Mouse (Mus musculus): ENCODE measurements around the gene Fam78a. TPM values are rescaled to one million over a fixed set of nuclear protein-coding genes. Genes with fewer than 3 reads are reported as not detected.

The Fam78a gene
- polyA plus RNA-seq, 1 experiment: 12.5 TPM

- no peak overlapping the region for H3K4me3 ChIP-seq (replicated peaks; ENCODE audit: control insufficient read depth, low read depth, low read length)
- no peak overlapping the region for H3K27ac ChIP-seq (ENCODE audit: control insufficient read depth, insufficient read depth, low read depth, low read length, poor library complexity)
Measured at GRCm38 (mm10) chr2:32008716-32009115, 75.9 kb downstream of the Fam78a start.

DNA sequence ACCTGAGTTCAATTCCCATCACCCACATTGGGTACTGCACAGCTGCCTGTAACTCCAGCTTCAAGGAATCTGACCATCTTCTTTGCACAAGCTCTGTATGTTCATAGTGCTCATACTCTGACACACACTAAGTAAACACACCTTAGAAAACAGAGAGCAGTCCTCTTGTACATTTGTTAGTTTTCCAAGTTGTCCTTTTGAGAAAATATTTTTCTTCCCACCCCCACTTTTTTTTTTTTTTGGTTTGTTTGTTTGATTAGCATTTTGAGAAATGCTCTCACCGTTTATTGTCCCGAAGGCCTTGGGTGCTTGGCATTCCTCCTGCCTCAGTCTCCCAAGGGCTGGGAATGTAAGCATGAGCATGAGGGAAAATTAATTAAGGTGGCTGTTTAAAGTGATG is 76.3 kb downstream of the Fam78a start:
- Histone ChIP-seq H3K27ac (ENCODE audit: control insufficient read depth, insufficient read depth, low read depth, low read length, poor library complexity) (no peak overlapping the region), H3K4me3 (replicated peaks; ENCODE audit: control insufficient read depth, low read depth, low read length) (no peak overlapping the region), H3K4me1 (ENCODE audit: control insufficient read depth, insufficient read depth, low read length) (no peaks in the 10 kb centered on the region; the same call in 1 of the 2 replicates)
- WGBS: 94% methylated on average over 2 of the region's 2 CpGs
- no peak for TF ChIP-seq POLR2A (IDR thresholded peaks at IDR 0.05; ENCODE audit: borderline replicate concordance, control insufficient read depth, low read depth, low read length)
- TF ChIP-seq CTCF (IDR thresholded peaks at IDR 0.05; ENCODE audit: control insufficient read depth, insufficient read depth, low read length): no peak

More at GRCm38 (mm10) chr2:32008716-32009115, 75.9 kb downstream of the Fam78a start:
- TF ChIP-seq CTCF (IDR thresholded peaks at IDR 0.05; ENCODE audit: control insufficient read depth, insufficient read depth, low read length) (no peak), POLR2A (IDR thresholded peaks at IDR 0.05; ENCODE audit: borderline replicate concordance, control insufficient read depth, low read depth, low read length) (no peak)
- WGBS: 81% methylated on average over 11 of the region's 11 CpGs
- no peaks in the 10 kb centered on the region; the same call in 1 of the 2 replicates for H3K4me1 ChIP-seq (ENCODE audit: control insufficient read depth, insufficient read depth, low read length)

Other genes with a start within 250 kb of the Fam78a start
- gene Fibcd1, start 238.9 kb downstream of the Fam78a start, polyA plus RNA-seq (2011; ENCODE audit: insufficient read depth, insufficient read length, low replicate concordance, missing spikeins): not detected in 2 replicates
- not detected in 2 replicates for gene Lamc3, start 197.6 kb downstream of the Fam78a start, polyA plus RNA-seq (2011; ENCODE audit: insufficient read depth, insufficient read length, low replicate concordance, missing spikeins)
- gene Aif1l, start 134.7 kb downstream of the Fam78a start, polyA plus RNA-seq (2011; ENCODE audit: insufficient read depth, insufficient read length, low replicate concordance, missing spikeins): 1.2 TPM in 1 of 2 replicates, not detected in the other
- gene Nup214, start 110.4 kb downstream of the Fam78a start, polyA plus RNA-seq (2011; ENCODE audit: insufficient read depth, insufficient read length, low replicate concordance, missing spikeins): 66.2 and 80.0 TPM in 2 replicates
- not detected in 2 replicates for gene Plpp7, start 10.7 kb upstream of the Fam78a start, polyA plus RNA-seq (2011; ENCODE audit: insufficient read depth, insufficient read length, low replicate concordance, missing spikeins)
- gene Prrc2b, start 66.2 kb upstream of the Fam78a start, polyA plus RNA-seq (2011; ENCODE audit: insufficient read depth, insufficient read length, low replicate concordance, missing spikeins): 32.3 and 44.5 TPM in 2 replicates
- gene Pomt1, start 151.7 kb upstream of the Fam78a start, polyA plus RNA-seq (2011; ENCODE audit: insufficient read depth, insufficient read length, low replicate concordance, missing spikeins): 7.8 and 16.2 TPM in 2 replicates
- 11.9 and 19.6 TPM in 2 replicates for gene Uck1, start 175.3 kb upstream of the Fam78a start, polyA plus RNA-seq (2011; ENCODE audit: insufficient read depth, insufficient read length, low replicate concordance, missing spikeins)
- 26.6 and 39.8 TPM in 2 replicates for gene Golga2, start 202.5 kb upstream of the Fam78a start, polyA plus RNA-seq (2011; ENCODE audit: insufficient read depth, insufficient read length, low replicate concordance, missing spikeins)
- gene Swi5, start 203.2 kb upstream of the Fam78a start, polyA plus RNA-seq (2011; ENCODE audit: insufficient read depth, insufficient read length, low replicate concordance, missing spikeins): 278 and 393 TPM in 2 replicates